Mouse (Mus musculus) ovary, postnatal 36 days (tissue): ENCODE measurements around the gene Hdac7.
A peak's percentile ranks its signal among the peaks of the same experiment; 100 is the strongest.

Source experiments
- DNase-seq: peaks from one replicate; pipeline ENCODE4 v3.0.0; 2022; ENCODE audit warnings: low spot score, mixed read lengths

Hdac7 gene

GRCm38 (mm10) chr15:97814703-97815102 lies 29.6 kb downstream of the Hdac7 start:
- no peak for DNase-seq

DNA sequence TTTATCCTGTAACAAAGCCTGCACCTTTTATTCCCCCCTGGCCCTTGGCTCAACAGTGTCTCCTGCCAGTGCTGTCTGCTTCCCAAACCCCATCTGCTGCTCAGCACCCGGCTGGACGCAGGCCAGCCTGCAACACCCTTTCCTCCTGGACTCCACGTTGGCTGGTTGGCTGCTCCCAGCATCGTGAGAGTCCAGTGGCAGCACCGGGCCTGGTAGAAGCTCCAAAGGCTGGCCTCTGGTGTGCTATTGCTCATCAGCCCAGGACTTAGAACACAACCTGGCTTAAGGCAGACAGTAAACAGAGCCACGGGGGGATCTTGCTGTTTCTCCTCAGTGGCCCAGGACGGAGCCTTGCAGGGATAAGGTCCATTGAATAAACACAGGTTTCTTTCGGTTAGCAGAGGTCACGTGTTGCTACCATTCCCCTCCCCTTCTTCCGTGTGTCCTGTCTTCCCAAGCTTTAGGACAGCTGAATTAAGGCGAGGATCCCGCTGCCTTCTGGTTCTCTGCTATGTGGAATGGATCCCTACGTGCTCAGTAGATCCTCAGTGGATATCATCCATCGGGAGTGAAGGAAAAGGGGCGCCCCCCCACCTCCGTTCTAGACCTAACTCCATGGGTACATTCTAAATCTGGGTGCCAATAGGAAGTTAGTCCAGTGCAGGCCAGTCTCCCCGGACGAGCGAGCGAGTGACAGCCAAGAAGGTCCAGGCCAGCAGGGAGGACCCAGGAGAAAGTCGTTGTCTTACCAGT lies 30.7 kb downstream of the Hdac7 start:
- DNase-seq: no peak

- no peak for DNase-seq
Observed at GRCm38 (mm10) chr15:97812875-97813274, 31.4 kb downstream of the Hdac7 start.

GRCm38 (mm10) chr15:97812126-97812525 lies 32.2 kb downstream of the Hdac7 start:
- DNase-seq: peak; percentile 77

DNA sequence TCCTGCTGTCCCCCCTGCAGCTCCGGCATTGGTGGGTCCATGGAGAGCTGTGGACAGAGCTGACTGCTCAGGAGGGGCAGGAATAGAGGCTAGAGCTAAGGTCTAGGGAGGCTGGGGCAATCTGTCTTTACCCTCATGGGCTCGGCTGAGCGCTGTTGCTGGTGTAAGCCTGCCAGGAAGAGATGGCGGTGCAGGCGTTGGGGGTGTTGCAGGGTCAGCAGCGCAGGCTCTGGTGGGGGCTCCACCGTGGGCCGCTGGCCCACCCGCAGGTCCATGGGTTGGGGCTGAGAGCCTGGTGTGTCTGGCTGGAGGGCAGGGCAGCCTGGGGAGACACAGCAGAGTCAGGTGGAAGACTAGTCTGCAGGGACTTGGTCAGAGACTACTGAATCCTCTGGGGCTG lies 33.0 kb downstream of the Hdac7 start:
- no peak for DNase-seq

- DNase-seq: no peak
Observed at GRCm38 (mm10) chr15:97810399-97810798, 33.9 kb downstream of the Hdac7 start.

DNA sequence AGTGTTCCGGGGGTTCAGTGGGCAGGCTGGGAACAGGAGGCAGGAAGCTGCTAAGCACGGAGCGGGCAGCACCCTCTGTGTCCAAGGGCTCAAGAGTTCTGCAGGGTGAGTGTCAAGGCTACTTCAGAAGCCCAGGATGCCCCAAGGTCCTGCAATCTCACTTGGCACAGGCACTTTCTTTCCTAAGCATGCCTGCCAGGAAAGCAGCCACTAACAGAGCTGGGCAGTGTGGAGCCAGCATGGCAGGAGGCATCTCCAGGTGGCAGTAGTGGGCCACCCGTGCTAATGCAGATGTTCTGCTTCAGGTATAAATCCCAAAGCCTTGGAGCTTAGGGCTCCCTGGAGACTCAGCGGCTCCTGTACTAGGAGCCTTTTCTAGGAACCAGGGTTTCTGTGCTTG lies 34.4 kb downstream of the Hdac7 start:
- DNase-seq: peak; percentile 68

- no peak for DNase-seq
Observed at GRCm38 (mm10) chr15:97809206-97809605, 35.1 kb downstream of the Hdac7 start.

GRCm38 (mm10) chr15:97808532-97808931 lies 35.8 kb downstream of the Hdac7 start:
- DNase-seq: no peak

DNA sequence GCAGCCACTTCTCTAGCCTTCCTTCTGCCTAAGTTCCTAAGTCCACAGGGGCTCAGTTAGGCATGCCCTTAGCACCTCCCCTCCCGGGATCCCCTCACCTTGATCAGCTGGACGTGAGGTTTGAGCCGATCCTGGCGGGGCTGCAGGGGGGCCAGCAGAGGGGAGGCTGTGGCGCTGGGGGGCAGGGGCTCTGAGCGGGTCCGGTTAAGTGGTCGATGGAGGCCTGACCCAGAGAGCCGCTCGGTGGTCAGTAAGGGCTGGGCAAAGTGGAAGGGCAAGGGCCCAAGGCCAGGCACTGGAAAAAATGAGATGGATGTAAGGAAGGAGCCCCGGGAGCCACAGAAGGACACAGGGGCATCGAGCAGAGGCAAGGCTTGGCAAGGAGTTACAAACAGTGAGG lies 36.4 kb downstream of the Hdac7 start:
- DNase-seq: no peak

GRCm38 (mm10) chr15:97802575-97802974 lies 41.7 kb downstream of the Hdac7 start:
- DNase-seq: no peak

DNA sequence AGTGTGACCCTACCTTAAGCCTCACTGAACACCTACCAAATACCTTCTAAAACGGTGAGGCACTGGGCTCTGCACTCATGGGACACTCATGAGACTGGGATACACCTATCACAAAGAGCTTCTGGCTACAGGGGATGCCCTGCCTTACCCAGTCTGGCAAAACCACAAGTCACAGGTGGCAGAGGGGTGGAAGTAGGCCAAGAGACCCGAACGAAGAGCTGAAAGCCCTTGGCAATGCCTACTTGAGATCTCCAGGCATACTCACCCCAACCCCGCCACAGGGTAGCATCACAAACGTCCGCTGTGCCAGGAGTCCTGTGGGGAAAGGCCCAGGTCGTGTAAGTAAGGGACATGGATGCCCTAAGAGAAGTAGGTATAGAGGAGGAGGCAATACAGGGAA lies 42.5 kb downstream of the Hdac7 start:
- no peak for DNase-seq

- no peak for DNase-seq
Observed at GRCm38 (mm10) chr15:97800853-97801252, 43.4 kb downstream of the Hdac7 start.

GRCm38 (mm10) chr15:97799446-97799845 lies 44.9 kb downstream of the Hdac7 start:
- DNase-seq: no peak

DNA sequence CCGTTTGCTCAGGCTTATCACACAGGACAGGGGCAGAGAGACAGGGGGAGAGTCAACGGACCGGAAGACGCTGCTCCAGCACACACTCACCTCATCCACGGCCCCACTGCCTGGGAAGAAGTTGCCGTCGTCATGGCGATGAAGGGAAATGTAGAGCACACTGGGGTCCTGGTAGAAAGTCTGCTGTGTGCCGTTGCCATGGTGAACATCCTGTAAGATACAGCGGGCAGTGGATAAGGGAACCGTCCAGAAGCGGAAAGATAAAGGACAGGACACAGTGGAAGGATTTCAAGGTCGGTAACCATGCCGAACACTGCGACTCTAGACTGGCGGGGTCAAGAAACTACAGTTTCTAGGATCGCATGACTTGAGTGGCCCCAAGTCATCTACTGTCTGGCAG lies 46.2 kb downstream of the Hdac7 start:
- no peak for DNase-seq

- DNase-seq: no peak
Observed at GRCm38 (mm10) chr15:97796674-97797310, 47.5 kb downstream of the Hdac7 start.

DNA sequence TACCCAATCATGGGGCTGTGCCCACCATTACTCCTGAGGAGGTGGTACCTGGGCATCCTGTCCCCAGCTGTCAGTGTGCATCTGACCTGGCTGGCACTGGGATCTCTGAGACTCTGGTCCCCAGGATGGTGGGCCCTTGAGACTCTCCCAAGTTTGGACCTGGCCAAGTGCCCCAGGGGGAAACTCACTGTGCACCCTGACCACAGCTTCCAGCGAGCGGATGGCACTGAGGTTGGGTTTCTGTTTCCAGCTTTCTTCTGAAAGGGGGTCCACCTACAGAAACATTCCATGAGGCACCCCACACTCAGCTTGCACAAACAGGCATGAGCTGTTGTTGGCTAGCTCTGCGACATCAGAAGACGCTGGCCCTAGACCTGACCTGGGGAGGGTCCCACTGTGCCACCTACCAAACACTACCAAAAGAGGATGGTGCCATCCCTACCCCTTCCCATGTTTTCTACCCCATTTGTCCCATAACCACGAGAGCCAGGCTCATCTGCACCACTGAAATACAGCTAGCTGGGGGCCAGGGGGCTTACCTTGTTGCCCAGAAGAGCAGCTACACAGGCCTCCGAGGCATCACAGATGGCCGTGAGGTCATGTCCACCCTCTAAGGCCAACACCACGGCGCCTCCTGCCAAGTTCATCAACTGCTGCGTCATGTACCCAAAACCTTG lies 48.6 kb downstream of the Hdac7 start:
- no peak for DNase-seq

GRCm38 (mm10) chr15:97794268-97794667 lies 50.0 kb downstream of the Hdac7 start:
- no peak for DNase-seq

DNA sequence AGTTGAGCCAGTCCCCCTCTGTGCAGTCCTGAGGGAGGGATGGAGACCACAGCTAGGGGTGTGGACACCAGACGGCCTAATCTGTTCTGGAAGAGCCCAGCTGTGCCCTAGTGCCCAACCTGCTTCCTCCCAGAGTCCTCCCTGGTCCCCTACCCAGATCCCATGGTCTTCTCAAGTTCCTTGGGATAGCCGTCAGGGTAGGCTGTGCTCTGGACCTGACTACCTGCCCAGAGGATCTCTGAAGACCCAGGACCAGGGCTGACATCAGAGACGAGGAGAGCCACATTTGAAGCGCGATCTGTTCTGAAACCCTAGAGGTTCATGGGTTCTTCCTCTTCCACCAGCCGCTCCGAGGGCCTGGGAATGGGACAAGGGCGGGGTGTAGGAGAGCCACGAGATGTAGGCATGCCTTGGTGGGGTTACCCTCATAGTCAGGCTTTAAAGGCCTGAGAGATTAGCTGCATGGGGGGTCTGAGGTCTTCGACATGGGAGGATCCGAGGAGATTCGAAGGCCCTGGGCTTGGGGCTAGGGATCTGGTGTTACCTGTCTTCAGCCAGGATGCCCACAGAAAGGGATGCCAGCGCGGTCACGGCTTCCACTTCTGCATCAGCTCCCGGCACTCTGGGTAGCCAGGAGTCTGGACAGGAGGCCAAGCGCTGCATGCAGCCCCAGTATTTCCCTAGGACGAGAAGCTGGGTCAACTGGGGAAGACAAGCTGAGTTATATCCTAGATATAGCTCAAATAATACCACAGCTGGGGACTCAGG lies 50.7 kb downstream of the Hdac7 start:
- DNase-seq: no peak

GRCm38 (mm10) chr15:97791126-97791700 lies 53.1 kb downstream of the Hdac7 start:
- DNase-seq: no peak

DNA sequence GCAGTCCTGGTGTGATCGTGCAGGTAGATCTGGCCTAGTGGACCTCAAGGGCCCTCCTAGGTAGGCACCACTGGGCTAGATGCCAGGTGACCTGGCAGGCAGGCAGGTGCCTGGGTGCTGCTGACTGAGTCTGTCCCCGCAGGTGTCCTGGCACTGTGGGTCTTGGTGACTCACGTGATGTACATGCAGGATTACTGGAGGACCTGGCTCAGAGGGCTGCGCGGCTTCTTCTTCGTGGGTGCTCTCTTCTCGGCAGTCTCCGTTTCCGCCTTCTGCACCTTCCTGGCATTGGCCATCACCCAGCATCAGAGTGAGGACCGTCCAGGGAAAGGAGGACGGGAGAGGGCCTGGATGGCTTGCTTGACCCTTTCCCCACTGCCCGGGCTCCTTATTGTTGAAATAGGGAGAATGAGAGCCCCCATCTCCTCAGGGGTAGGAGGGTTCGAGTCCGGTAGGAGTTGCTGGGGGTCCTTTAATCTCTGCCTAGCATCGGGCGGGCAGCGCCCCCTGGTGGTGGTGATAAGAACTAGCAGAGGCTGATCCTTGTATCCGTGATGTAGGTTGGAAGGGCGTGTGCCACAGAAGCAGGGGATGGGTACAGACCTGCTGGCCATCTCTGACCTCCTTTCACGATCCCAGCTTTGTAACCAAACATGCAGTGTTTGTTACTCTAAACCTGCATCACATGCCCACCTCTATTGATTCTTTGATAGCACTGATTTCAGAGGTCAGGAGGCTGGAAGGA lies 54.4 kb downstream of the Hdac7 start:
- DNase-seq: peak; percentile 54
